Mouse (Mus musculus): ENCODE data around the gene Rbm10.

- no peak for TF ChIP-seq CTCF (IDR thresholded peaks at IDR 0.05; ENCODE audit: borderline replicate concordance, control insufficient read depth, extremely low read depth, insufficient read depth, low read length, poor library complexity)
- TF ChIP-seq POLR2A (IDR thresholded peaks at IDR 0.05; ENCODE audit: control insufficient read depth, extremely low read depth, insufficient read depth, low read length, poor library complexity) = no peak
Measured at GRCm38 (mm10) chrX:20662317-20662715, 45.0 kb downstream of the Rbm10 start.
